9 mouse cellular contexts compared by ENCODE assay signal in the genomic region with DNA sequence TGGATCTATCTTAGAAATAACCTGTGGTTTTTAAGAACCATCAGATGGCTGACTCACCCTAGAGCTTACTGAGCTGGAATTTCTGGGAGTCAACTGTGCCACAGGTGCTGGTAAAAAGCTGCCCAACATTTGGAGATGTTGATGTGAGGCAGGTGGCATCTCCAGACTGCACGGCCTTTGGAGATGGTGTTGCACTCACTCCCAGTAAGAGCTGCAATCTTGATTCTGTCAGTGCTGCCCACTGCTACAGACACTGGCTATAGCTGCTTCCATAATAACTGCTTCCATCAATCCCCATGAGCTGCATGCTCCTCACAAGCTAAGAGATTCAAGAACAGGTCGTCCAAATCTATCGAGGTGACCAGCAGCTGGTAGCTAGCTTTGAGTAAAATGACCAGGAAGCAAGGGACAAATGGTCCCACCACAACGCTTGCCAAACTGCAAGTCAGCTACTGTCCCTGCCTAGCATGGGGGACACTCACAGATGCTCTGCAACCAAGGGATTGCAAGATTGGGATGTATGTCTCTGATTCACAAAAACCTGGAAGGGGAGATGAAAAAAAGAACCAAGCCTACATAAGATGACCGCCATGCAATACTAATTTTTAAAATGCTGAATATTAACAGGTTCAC. TPM values are rescaled to one million over a fixed set of nuclear protein-coding genes. Genes with fewer than 3 reads are reported as not detected.
DNase-seq lines count a peak whose midpoint lies in the region; ATAC-seq and TF ChIP-seq lines count a peak whose summit lies in the region.
"Had no signal": no experiment of that assay in that cellular context is flagged by ENCODE, and none has a peak within 500 bp of the region (broad histone marks: within the 10 kb centered on the region; RNA-seq: fewer than 3 reads in every experiment).

No protein-coding gene starts in this region.

- no peak for TF ChIP-seq EP300 in MEL (IDR thresholded peaks at IDR 0.05; ENCODE audit: low read depth in 1 of 2, low read length in 2 of 2)

- H3K4me3 ChIP-seq in heart, embryonic 15.5 days, result peak overlapping the region; percentile 83
- peak overlapping the region; percentile 82 to 89 for H3K4me3 ChIP-seq in MEL (ENCODE audit: control insufficient read depth in 1 of 2, insufficient read depth in 1 of 2, low read depth in 2 of 2, low read length in 2 of 2)
- peak overlapping the region; percentile 74 for H3K4me3 ChIP-seq in hindbrain, embryonic 10.5 days
- H3K4me3 ChIP-seq in midbrain, embryonic 11.5 days (ENCODE audit: low read depth, low read length), result no peak overlapping the region; the same call in 1 of the 2 replicates

- peak overlapping the region; percentile 82 for H3K4me2 ChIP-seq in heart, embryonic 15.5 days
- H3K4me2 ChIP-seq in midbrain, embryonic 11.5 days, result peak overlapping the region; percentile 63

- no peak overlapping the region for H3K27ac ChIP-seq in heart, embryonic 15.5 days
- H3K27ac ChIP-seq in MEL (ENCODE audit: control insufficient read depth, low read depth, low read length), result peak overlapping the region; percentile 82
- 0 out of 2 replicates have a peak overlapping the region, but pooled peaks have one; percentile 91 for H3K27ac ChIP-seq in hindbrain, embryonic 10.5 days
- no peak overlapping the region for H3K27ac ChIP-seq in midbrain, embryonic 11.5 days (ENCODE audit: low read depth, low read length)

- DNase-seq in heart, postnatal 10 days, result no peak
- DNase-seq in MEL (ENCODE audit: low read depth, low spot score), result peak; percentile 33
- no peak for DNase-seq in hindbrain, embryonic 10.5 days (ENCODE audit: low spot score)
- no peak for DNase-seq in midbrain, embryonic 11.5 days (ENCODE audit: low spot score, missing footprints)
- DNase-seq in adrenal gland, adult 2 months, result no peak
- DNase-seq in thymus, postnatal 10 days (ENCODE audit: low spot score in 2 of 2), result no peak
- DNase-seq in urinary bladder, adult 2 months (ENCODE audit: low spot score), result no peak
- DNase-seq: kidney, postnatal 4 days had no signal

- WGBS in heart, embryonic 15.5 days, result 67% methylated on average over 5 of the region's 5 CpGs
- 85% methylated on average over 5 of the region's 5 CpGs for WGBS in hindbrain, embryonic 10.5 days
- WGBS in midbrain, embryonic 11.5 days, result 73% methylated on average over 5 of the region's 5 CpGs

- no peaks in the 10 kb centered on the region for H3K9me3 ChIP-seq in heart, embryonic 15.5 days (replicated peaks)
- no peaks in the 10 kb centered on the region for H3K9me3 ChIP-seq in MEL (replicated peaks; ENCODE audit: insufficient read depth, low read length)
- no peaks in the 10 kb centered on the region for H3K9me3 ChIP-seq in hindbrain, embryonic 10.5 days
- H3K9me3 ChIP-seq in midbrain, embryonic 11.5 days (ENCODE audit: control insufficient read depth, low read length), result no peaks in the 10 kb centered on the region

- peaks cover 2% of the 10 kb centered on the region; the same call in 1 of the 2 replicates for H3K27me3 ChIP-seq in heart, embryonic 15.5 days
- no peaks in the 10 kb centered on the region for H3K27me3 ChIP-seq in MEL (ENCODE audit: control insufficient read depth in 1 of 2, insufficient read depth in 2 of 2, low read length in 2 of 2)
- peaks cover 7% of the 10 kb centered on the region for H3K27me3 ChIP-seq in hindbrain, embryonic 10.5 days (ENCODE audit: insufficient read depth, poor library complexity, severe bottlenecking)
- peaks cover 2% of the 10 kb centered on the region; the same call in 1 of the 2 replicates for H3K27me3 ChIP-seq in midbrain, embryonic 11.5 days (ENCODE audit: control insufficient read depth, insufficient read depth, low read length)

- TF ChIP-seq POLR2A in MEL (IDR thresholded peaks at IDR 0.05; ENCODE audit: control insufficient read depth in 1 of 2, insufficient read depth in 1 of 2, low read depth in 1 of 2, low read length in 2 of 2, poor library complexity in 1 of 2), result no peak

- intact Hi-C loops in heart, postnatal 10 days (cut with DNase I), result loop anchor here (5.0 kb wide), 1 partner anchor 214 kb away; no protein-coding TSS in a partner anchor

- H3K79me2 ChIP-seq in MEL (ENCODE audit: control insufficient read depth, insufficient read depth, low read length, poor library complexity), result peaks cover 21% of the 10 kb centered on the region

- TF ChIP-seq RAD21 in MEL (IDR thresholded peaks at IDR 0.05; ENCODE audit: low read depth, low read length), result no peak

- no peak for ATAC-seq in heart, embryonic 15.5 days (replicated peaks; ENCODE audit: insufficient number of reproducible peaks, insufficient read depth, low FRiP score, low read depth)
- ATAC-seq in midbrain, embryonic 11.5 days (ENCODE audit: low FRiP score), result no peak

- H3K4me1 ChIP-seq in heart, embryonic 15.5 days (replicated peaks), result peaks cover 16% of the 10 kb centered on the region
- peaks cover 3 to 8% of the 10 kb centered on the region in 2 experiments; a peak in 3 of 4 replicates for H3K4me1 ChIP-seq in MEL (ENCODE audit: control insufficient read depth in 1 of 2, insufficient read depth in 2 of 2, low read length in 2 of 2)
- H3K4me1 ChIP-seq in hindbrain, embryonic 10.5 days (replicated peaks), result peaks cover 21% of the 10 kb centered on the region
- peaks cover 4% of the 10 kb centered on the region for H3K4me1 ChIP-seq in midbrain, embryonic 11.5 days (ENCODE audit: control insufficient read depth, insufficient read depth, low read length)

- H3K36me3 ChIP-seq in heart, embryonic 15.5 days, result peaks cover 25% of the 10 kb centered on the region
- peaks cover 0 to 17% of the 10 kb centered on the region in 2 experiments for H3K36me3 ChIP-seq in MEL (ENCODE audit: control insufficient read depth in 1 of 2, insufficient read depth in 2 of 2, low read length in 2 of 2)
- peaks cover 33% of the 10 kb centered on the region for H3K36me3 ChIP-seq in hindbrain, embryonic 10.5 days
- peaks cover 5% of the 10 kb centered on the region for H3K36me3 ChIP-seq in midbrain, embryonic 11.5 days (ENCODE audit: control insufficient read depth, insufficient read depth, low read length)

- TF ChIP-seq CTCF in MEL (IDR thresholded peaks at IDR 0.05 in 2 of 3, conservative IDR thresholded peaks at IDR 0.05 in 1 of 3; ENCODE audit: control insufficient read depth in 1 of 3, insufficient read depth in 1 of 3, low read depth in 2 of 3, low read length in 3 of 3, poor library complexity in 1 of 3, severe bottlenecking in 1 of 3), result no peak

- H3K9ac ChIP-seq in heart, embryonic 15.5 days, result peak overlapping the region; percentile 83; the same call in 1 of the 2 replicates
- H3K9ac ChIP-seq in MEL (ENCODE audit: control insufficient read depth, low read depth, low read length, poor library complexity, severe bottlenecking), result peak overlapping the region; percentile 96
- H3K9ac ChIP-seq in midbrain, embryonic 11.5 days (ENCODE audit: low read length), result no peak overlapping the region

TF ChIP-seq in MEL, 35 proteins besides CTCF, POLR2A, EP300 and RAD21:
- TF ChIP-seq MAZ (IDR thresholded peaks at IDR 0.05; ENCODE audit: low read depth, low read length), result no peak
- no peak for TF ChIP-seq CHD2 (IDR thresholded peaks at IDR 0.05; ENCODE audit: low read length)

RNA-seq across cellular contexts. Expression of a gene that starts 1.3 kb away (rescaled TPM):
- polyA plus RNA-seq in heart, embryonic 15.5 days (2015; fragmentation: Nextera tagmentation; extraction: Ambion mirVana), result 10.6 and 11.5 TPM in 2 replicates
- 1 to 10 TPM; 5.8 to 6.4 TPM for total RNA-seq in heart, postnatal 10 days (2021)
- 13.6 and 16.6 TPM in 2 replicates for total RNA-seq in MEL (2012; rRNA removed)
- 1 to 10 TPM in 1 of 2 experiments, not detected in 1; 9.9 TPM for polyA plus RNA-seq in MEL (2012; ENCODE audit: insufficient read depth in 1 of 2, insufficient read length in 2 of 2, low read depth in 1 of 2, low replicate concordance in 2 of 2, missing spikeins in 1 of 2)
- 17.0 and 22.1 TPM in 2 replicates for polyA plus RNA-seq in hindbrain, embryonic 10.5 days (2016; fragmentation: Nextera tagmentation; extraction: Ambion mirVana)
- 24.9 and 25.6 TPM in 2 replicates for polyA plus RNA-seq in midbrain, embryonic 11.5 days (2014; fragmentation: Nextera tagmentation; extraction: Ambion mirVana)
- 10 to 100 TPM; 10.7 to 13.2 TPM for total RNA-seq in adrenal gland, adult 2 months (2021)
- polyA plus RNA-seq in adrenal gland, adult 2 months (2012; rRNA removed), result 1.2 and 1.5 TPM in 2 replicates
- polyA plus RNA-seq in urinary bladder, adult 2 months (2012; rRNA removed), result 14.8 and 19.9 TPM in 2 replicates

RNA-seq across cellular contexts. Expression of a gene that starts 4.8 kb away (rescaled TPM):
- 0.34 and 0.38 TPM in 2 replicates for polyA plus RNA-seq in heart, embryonic 15.5 days (2015; fragmentation: Nextera tagmentation; extraction: Ambion mirVana)
- not detected for total RNA-seq in heart, postnatal 10 days (2021)
- total RNA-seq in MEL (2012; rRNA removed), result 3.7 and 5.7 TPM in 2 replicates
- 1 to 10 TPM in 1 of 2 experiments, not detected in 1; 2.9 TPM for polyA plus RNA-seq in MEL (2012; ENCODE audit: insufficient read depth in 1 of 2, insufficient read length in 2 of 2, low read depth in 1 of 2, low replicate concordance in 2 of 2, missing spikeins in 1 of 2)
- 0.67 TPM in 1 of 2 replicates, not detected in the other for polyA plus RNA-seq in hindbrain, embryonic 10.5 days (2016; fragmentation: Nextera tagmentation; extraction: Ambion mirVana)
- 0.66 and 0.68 TPM in 2 replicates for polyA plus RNA-seq in midbrain, embryonic 11.5 days (2014; fragmentation: Nextera tagmentation; extraction: Ambion mirVana)
- not detected for total RNA-seq in adrenal gland, adult 2 months (2021)
- not detected in 2 replicates for polyA plus RNA-seq in adrenal gland, adult 2 months (2012; rRNA removed)
- polyA plus RNA-seq in urinary bladder, adult 2 months (2012; rRNA removed), result 0.34 TPM in 1 of 2 replicates, not detected in the other

RNA-seq across cellular contexts. Expression of a gene that starts 47.2 kb away (rescaled TPM):
- 26.4 and 30.6 TPM in 2 replicates for polyA plus RNA-seq in heart, embryonic 15.5 days (2015; fragmentation: Nextera tagmentation; extraction: Ambion mirVana)
- total RNA-seq in heart, postnatal 10 days (2021), result 10 to 100 TPM; 15.3 to 17.6 TPM
- total RNA-seq in MEL (2012; rRNA removed), result 19.9 and 22.2 TPM in 2 replicates
- polyA plus RNA-seq in MEL (2012; ENCODE audit: insufficient read depth in 1 of 2, insufficient read length in 2 of 2, low read depth in 1 of 2, low replicate concordance in 2 of 2, missing spikeins in 1 of 2), result 10 to 100 TPM in 1 of 2 experiments, not detected in 1; 34.1 TPM
- 57.5 and 65.1 TPM in 2 replicates for polyA plus RNA-seq in hindbrain, embryonic 10.5 days (2016; fragmentation: Nextera tagmentation; extraction: Ambion mirVana)
- 69.3 and 69.8 TPM in 2 replicates for polyA plus RNA-seq in midbrain, embryonic 11.5 days (2014; fragmentation: Nextera tagmentation; extraction: Ambion mirVana)
- total RNA-seq in adrenal gland, adult 2 months (2021), result 10 to 100 TPM; 42.6 to 69.1 TPM
- 7.9 and 9.2 TPM in 2 replicates for polyA plus RNA-seq in adrenal gland, adult 2 months (2012; rRNA removed)
- 11.4 and 13.4 TPM in 2 replicates for polyA plus RNA-seq in urinary bladder, adult 2 months (2012; rRNA removed)

Comparison
In these comparisons a context has a peak if more than half of its experiments do, and no peak if none do; other contexts are left out.
1. H3K27ac ChIP-seq: peak in MEL (single experiment) and hindbrain, embryonic 10.5 days (single experiment); none in heart, embryonic 15.5 days (single experiment) and midbrain, embryonic 11.5 days (single experiment).